ENCODE assay signal across 9 mouse cellular contexts in the genomic region with DNA sequence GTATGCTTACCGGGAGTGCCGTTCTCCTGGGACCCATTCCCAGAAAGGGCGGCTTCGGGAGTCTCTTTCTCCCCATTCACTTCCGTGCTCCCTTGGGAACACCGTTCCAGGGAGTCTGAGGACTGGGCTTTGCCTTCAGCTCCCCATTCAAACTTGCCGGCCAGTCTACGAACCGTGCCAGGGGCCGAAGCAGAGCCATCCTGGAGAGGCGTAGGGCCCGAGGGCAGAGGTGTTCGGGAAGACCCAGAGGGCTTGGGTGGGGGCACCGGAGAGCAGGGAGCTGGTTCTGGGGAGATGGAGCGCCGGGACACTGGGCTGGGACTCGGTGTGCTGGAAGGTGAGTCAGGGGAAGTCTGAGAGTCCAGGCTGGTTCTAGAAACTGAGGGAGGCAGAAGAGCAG. TPM values are rescaled to one million over a fixed set of nuclear protein-coding genes. Genes with fewer than 3 reads are reported as not detected.
DNase-seq lines count a peak whose midpoint lies in the region; ATAC-seq lines count a peak whose summit lies in the region.
"Had no signal": no experiment of that assay in that cellular context is flagged by ENCODE, and none has a peak within 500 bp of the region (broad histone marks: within the 10 kb centered on the region; RNA-seq: fewer than 3 reads in every experiment).

No protein-coding gene starts in this region.

- H3K27ac ChIP-seq in kidney, embryonic 14.5 days (ENCODE audit: low read depth, low read length): no peak overlapping the region
- H3K27ac ChIP-seq in hindbrain, embryonic 15.5 days (replicated peaks): no peak overlapping the region
- H3K27ac ChIP-seq in midbrain, embryonic 16.5 days (ENCODE audit: low read length): no peak overlapping the region

- ATAC-seq in kidney, embryonic 14.5 days (ENCODE audit: low FRiP score, low TSS enrichment): no peak
- peak; percentile 19; the same call in 1 of the 2 replicates for ATAC-seq in common myeloid progenitor, adult 5-6 weeks (replicated peaks; ENCODE audit: low read depth, poor library complexity, severe bottlenecking)
- ATAC-seq in hindbrain, embryonic 15.5 days (ENCODE audit: low FRiP score, low read depth): no peak
- ATAC-seq in midbrain, embryonic 16.5 days: no peak
- ATAC-seq: Patski had no signal

- H3K9ac ChIP-seq in kidney, embryonic 14.5 days (ENCODE audit: low read depth, low read length): peak overlapping the region; percentile 13; the same call in 1 of the 2 replicates
- H3K9ac ChIP-seq in hindbrain, embryonic 15.5 days: peak overlapping the region; percentile 14; the same call in 1 of the 2 replicates
- peak overlapping the region; percentile 48 for H3K9ac ChIP-seq in midbrain, embryonic 16.5 days (ENCODE audit: low read depth, low read length)

- H3K27me3 ChIP-seq in kidney, embryonic 14.5 days (ENCODE audit: control insufficient read depth, insufficient read depth, low read length): peaks cover 16% of the 10 kb centered on the region
- peaks cover 50% of the 10 kb centered on the region for H3K27me3 ChIP-seq in hindbrain, embryonic 15.5 days
- peaks cover 23% of the 10 kb centered on the region for H3K27me3 ChIP-seq in midbrain, embryonic 16.5 days (ENCODE audit: control insufficient read depth, insufficient read depth, low read depth, low read length)

- DNase-seq in kidney, adult 9 months: no peak
- DNase-seq in ovary, postnatal 14 days (ENCODE audit: low spot score): no peak
- no peak for DNase-seq in frontal cortex, postnatal 10 days (ENCODE audit: low spot score in 2 of 2)
- no peak for DNase-seq in layer of hippocampus, postnatal 14 days (ENCODE audit: low spot score in 2 of 2)

- H3K4me3 ChIP-seq in kidney, embryonic 14.5 days (ENCODE audit: low read length): peak overlapping the region; percentile 29
- H3K4me3 ChIP-seq in hindbrain, embryonic 15.5 days: peak overlapping the region; percentile 26
- H3K4me3 ChIP-seq in midbrain, embryonic 16.5 days (ENCODE audit: low read depth, low read length): peak overlapping the region; percentile 33

- WGBS in kidney, embryonic 14.5 days: 3% methylated on average over 17 of the region's 17 CpGs
- WGBS in hindbrain, embryonic 15.5 days: 2% methylated on average over 17 of the region's 17 CpGs
- WGBS in midbrain, embryonic 16.5 days: 2% methylated on average over 17 of the region's 17 CpGs

- no peaks in the 10 kb centered on the region; the same call in 1 of the 2 replicates for H3K4me1 ChIP-seq in kidney, embryonic 14.5 days (ENCODE audit: control insufficient read depth, insufficient read depth, low read length)
- peaks cover 16% of the 10 kb centered on the region for H3K4me1 ChIP-seq in hindbrain, embryonic 15.5 days (replicated peaks)
- peaks cover 12% of the 10 kb centered on the region for H3K4me1 ChIP-seq in midbrain, embryonic 16.5 days (ENCODE audit: control insufficient read depth, insufficient read depth, low read length)

- H3K9me3 ChIP-seq in kidney, embryonic 14.5 days (ENCODE audit: control insufficient read depth, low read length): no peaks in the 10 kb centered on the region
- no peaks in the 10 kb centered on the region for H3K9me3 ChIP-seq in hindbrain, embryonic 15.5 days
- H3K9me3 ChIP-seq in midbrain, embryonic 16.5 days (replicated peaks; ENCODE audit: control insufficient read depth, low read length, poor library complexity, severe bottlenecking): no peaks in the 10 kb centered on the region

- H3K36me3 ChIP-seq in kidney, embryonic 14.5 days (ENCODE audit: control insufficient read depth, insufficient read depth, low read length): no peaks in the 10 kb centered on the region
- no peaks in the 10 kb centered on the region for H3K36me3 ChIP-seq in hindbrain, embryonic 15.5 days
- no peaks in the 10 kb centered on the region for H3K36me3 ChIP-seq in midbrain, embryonic 16.5 days (ENCODE audit: control insufficient read depth, insufficient read depth, low read length)

- H3K4me2 ChIP-seq in kidney, embryonic 14.5 days (replicated peaks; ENCODE audit: low read depth, low read length): peak overlapping the region; percentile 47
- peak overlapping the region; percentile 56 for H3K4me2 ChIP-seq in hindbrain, embryonic 15.5 days
- H3K4me2 ChIP-seq in midbrain, embryonic 16.5 days (ENCODE audit: low read length): peak overlapping the region; percentile 60

RNA-seq across cellular contexts. Expression of a gene that starts 2.9 kb away (rescaled TPM):
- polyA plus RNA-seq in kidney, embryonic 14.5 days (2014; fragmentation: Nextera tagmentation; extraction: Ambion mirVana): 10.2 and 15.9 TPM in 2 replicates
- total RNA-seq in common myeloid progenitor, adult 5-6 weeks (2017): 0.14 and 1.1 TPM in 2 replicates
- polyA plus RNA-seq in hindbrain, embryonic 15.5 days (2015; fragmentation: Nextera tagmentation; extraction: Ambion mirVana): 21.8 and 25.3 TPM in 2 replicates
- 27.7 and 30.5 TPM in 2 replicates for polyA plus RNA-seq in midbrain, embryonic 16.5 days (2015; fragmentation: Nextera tagmentation; extraction: Ambion mirVana)
- total RNA-seq in layer of hippocampus, postnatal 14 days (2021): 1 to 10 TPM; 7.6 to 9.7 TPM

RNA-seq across cellular contexts. Expression of a gene that starts 13.5 kb away (rescaled TPM):
- 3.4 and 4.5 TPM in 2 replicates for polyA plus RNA-seq in kidney, embryonic 14.5 days (2014; fragmentation: Nextera tagmentation; extraction: Ambion mirVana)
- total RNA-seq in common myeloid progenitor, adult 5-6 weeks (2017): 1.4 and 2.1 TPM in 2 replicates
- 1.7 and 2.1 TPM in 2 replicates for polyA plus RNA-seq in hindbrain, embryonic 15.5 days (2015; fragmentation: Nextera tagmentation; extraction: Ambion mirVana)
- polyA plus RNA-seq in midbrain, embryonic 16.5 days (2015; fragmentation: Nextera tagmentation; extraction: Ambion mirVana): 1.4 and 1.6 TPM in 2 replicates
- total RNA-seq in layer of hippocampus, postnatal 14 days (2021): 1 to 10 TPM; 4.6 to 4.8 TPM

RNA-seq across cellular contexts. Expression of a gene that starts 20.6 kb away (rescaled TPM):
- 68.7 and 95.2 TPM in 2 replicates for polyA plus RNA-seq in kidney, embryonic 14.5 days (2014; fragmentation: Nextera tagmentation; extraction: Ambion mirVana)
- 36.7 and 39.4 TPM in 2 replicates for total RNA-seq in common myeloid progenitor, adult 5-6 weeks (2017)
- polyA plus RNA-seq in hindbrain, embryonic 15.5 days (2015; fragmentation: Nextera tagmentation; extraction: Ambion mirVana): 29.8 and 34.3 TPM in 2 replicates
- 23.3 and 24.8 TPM in 2 replicates for polyA plus RNA-seq in midbrain, embryonic 16.5 days (2015; fragmentation: Nextera tagmentation; extraction: Ambion mirVana)
- 10 to 100 TPM; 13.4 to 15.8 TPM for total RNA-seq in layer of hippocampus, postnatal 14 days (2021)

RNA-seq across cellular contexts. Expression of a gene that starts 27.5 kb away (rescaled TPM):
- polyA plus RNA-seq in kidney, embryonic 14.5 days (2014; fragmentation: Nextera tagmentation; extraction: Ambion mirVana): not detected in 2 replicates
- not detected in 2 replicates for total RNA-seq in common myeloid progenitor, adult 5-6 weeks (2017)
- polyA plus RNA-seq in hindbrain, embryonic 15.5 days (2015; fragmentation: Nextera tagmentation; extraction: Ambion mirVana): 0.60 and 1.2 TPM in 2 replicates
- 0.68 and 1.3 TPM in 2 replicates for polyA plus RNA-seq in midbrain, embryonic 16.5 days (2015; fragmentation: Nextera tagmentation; extraction: Ambion mirVana)
- under 1 TPM; 0.33 to 0.41 TPM for total RNA-seq in layer of hippocampus, postnatal 14 days (2021)
- polyA plus RNA-seq: Patski had no signal

RNA-seq across cellular contexts. Expression of a gene that starts 53.0 kb away (rescaled TPM):
- 1,184 and 1,677 TPM in 2 replicates for polyA plus RNA-seq in kidney, embryonic 14.5 days (2014; fragmentation: Nextera tagmentation; extraction: Ambion mirVana)
- total RNA-seq in common myeloid progenitor, adult 5-6 weeks (2017): 5,501 and 6,055 TPM in 2 replicates
- 557 and 622 TPM in 2 replicates for polyA plus RNA-seq in hindbrain, embryonic 15.5 days (2015; fragmentation: Nextera tagmentation; extraction: Ambion mirVana)
- polyA plus RNA-seq in midbrain, embryonic 16.5 days (2015; fragmentation: Nextera tagmentation; extraction: Ambion mirVana): 508 and 533 TPM in 2 replicates
- 100 to 1,000 TPM; 611 to 652 TPM for total RNA-seq in layer of hippocampus, postnatal 14 days (2021)
